Mouse (Mus musculus): Measurements from ENCODE around the gene Ajm1.

- TF ChIP-seq GATA1 (IDR thresholded peaks at IDR 0.05; ENCODE audit: borderline replicate concordance, low read length) (no peak), CTCF (IDR thresholded peaks at IDR 0.05; ENCODE audit: low read depth, low read length) (no peak), POLR2AphosphoS5 (IDR thresholded peaks at IDR 0.05; ENCODE audit: insufficient replicate concordance, low read depth, low read length) (no peak), TAL1 (conservative IDR thresholded peaks at IDR 0.05; ENCODE audit: low read depth, low read length) (no peak), GATA2 (IDR thresholded peaks at IDR 0.05; ENCODE audit: borderline replicate concordance, low read depth, low read length) (no peak)
These were observed 18.5 kb upstream of the Ajm1 start for GRCm38 (mm10) chr2:25600037-25600436.

Measured in G1E (cell line).